Mouse (Mus musculus) C2C12 (cell line): ENCODE data around the gene 2310022B05Rik.

Experiments
- CTCF ChIP-seq: IDR thresholded peaks from one replicate; pipeline ENCODE4 v1.5.1; 2011; ENCODE audit not compliant: control insufficient read depth, insufficient read depth, insufficient read length
- MAX ChIP-seq: IDR thresholded peaks from one replicate; pipeline ENCODE4 v1.6.1; 2011; ENCODE audit warnings: mild to moderate bottlenecking, control low read depth
- MYOD1 ChIP-seq: IDR thresholded peaks from one replicate; pipeline ENCODE4 v1.6.1; 2011; ENCODE audit warnings: low read depth; ENCODE audit not compliant: control insufficient read depth, insufficient read length

DNA sequence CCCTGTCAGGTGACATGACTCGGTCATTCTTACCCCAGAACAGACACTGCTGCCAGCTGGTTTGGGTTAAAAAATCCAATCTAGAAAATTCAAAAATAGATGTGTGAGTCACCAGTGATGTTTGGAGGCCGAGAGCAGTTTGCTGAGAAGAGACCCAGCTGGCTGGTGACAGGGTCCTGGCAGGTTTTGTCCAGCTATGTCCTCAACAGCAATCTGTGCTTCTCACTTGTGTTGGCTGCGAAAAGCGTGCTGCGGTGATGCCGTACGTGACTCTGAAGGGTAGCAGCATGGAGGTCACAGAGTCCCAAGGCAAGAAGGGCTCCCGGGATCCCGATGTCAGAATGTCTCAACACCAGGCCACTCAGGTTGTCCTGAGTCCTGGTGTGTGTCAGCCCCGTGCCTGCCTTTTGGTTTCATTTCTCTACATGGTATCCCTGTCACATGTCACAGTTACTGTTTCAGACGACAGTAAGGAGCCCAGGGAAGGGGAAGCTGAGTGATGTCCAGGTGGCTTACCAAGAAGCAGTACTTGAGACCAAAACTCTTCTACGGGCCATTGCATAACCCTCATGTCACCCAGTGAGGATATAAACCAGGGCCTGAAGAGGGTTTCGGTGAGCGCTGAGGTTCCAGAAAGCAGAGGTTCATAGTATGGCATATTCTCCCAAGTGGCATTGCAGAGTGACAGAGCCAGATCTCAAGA lies 30.0 kb downstream of the 2310022B05Rik start:
- TF ChIP-seq CTCF (no peak), MAX (no peak), MYOD1 (no peak)
